Mouse (Mus musculus) liver, adult 2 months (tissue): Measurements from ENCODE around the gene Rorb.

Source experiments
- CTCF ChIP-seq: fragments of 200-500 bp; IDR thresholded peaks from 2 replicates; pipeline ENCODE4 v1.5.1; 2011; ENCODE audit warnings: low read depth, low read length, control low read depth
- POLR2A ChIP-seq: fragments of 200-500 bp; IDR thresholded peaks from 2 replicates; pipeline ENCODE4 v1.6.1; 2011; ENCODE audit warnings: low read length, control low read depth; ENCODE audit not compliant: insufficient read depth; ENCODE audit errors: extremely low read depth

DNA sequence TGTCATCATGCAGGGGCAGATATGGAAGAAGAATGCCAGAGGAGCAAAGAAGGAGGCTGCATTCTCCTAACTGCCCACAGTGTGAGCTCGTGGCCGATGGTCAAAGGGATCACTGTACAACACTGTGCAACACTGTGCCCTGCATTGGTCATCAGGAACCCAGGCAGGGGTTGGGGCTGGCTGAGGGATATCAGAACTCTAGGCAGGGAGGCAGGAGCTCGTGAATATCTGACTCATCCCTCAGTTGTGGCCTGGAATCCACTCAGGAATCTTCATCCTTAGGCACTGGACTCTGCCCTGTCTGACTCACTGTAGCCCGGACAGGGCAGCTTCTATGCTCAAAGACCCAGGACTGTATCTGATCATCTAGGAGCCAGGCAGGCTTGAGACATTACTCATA is 220.8 kb downstream of the Rorb start:
- TF ChIP-seq POLR2A (no peak), CTCF (no peak)
